Mouse (Mus musculus) heart, adult 11 months (tissue): ENCODE measurements around the gene Il17rc.

Experiments used
- DNase-seq: peaks from one replicate; pipeline ENCODE4 v3.0.0; 2022

The Il17rc gene

GRCm38 (mm10) chr6:113501388-113502084 is 30.3 kb downstream of the Il17rc start, which contains the start of gene Prrt3:
Gene Prrt3, minus strand, starts transcription at chr6:113501931.
- DNase-seq, result no peak

DNA sequence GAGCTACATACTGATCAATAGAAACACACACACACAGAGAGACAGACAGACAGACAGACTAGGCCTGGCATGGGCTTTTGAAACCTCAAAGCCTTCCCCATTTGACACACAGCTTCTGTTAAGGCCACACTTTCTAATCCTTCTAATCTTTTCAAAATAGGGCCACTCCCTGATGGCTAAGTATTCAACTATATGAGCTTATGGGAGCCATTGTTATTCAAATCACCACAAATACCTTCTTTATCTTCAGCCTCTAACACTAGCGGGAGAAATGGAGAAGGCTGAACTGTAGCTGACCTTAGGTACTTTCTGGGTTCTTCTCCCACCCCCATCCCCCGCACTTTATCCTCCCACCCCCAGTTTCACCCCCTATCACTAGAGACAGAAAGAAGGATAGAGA is 31.6 kb downstream of the Il17rc start:
- no peak for DNase-seq

GRCm38 (mm10) chr6:113505689-113506088 is 34.5 kb downstream of the Il17rc start:
- DNase-seq, result no peak

DNA sequence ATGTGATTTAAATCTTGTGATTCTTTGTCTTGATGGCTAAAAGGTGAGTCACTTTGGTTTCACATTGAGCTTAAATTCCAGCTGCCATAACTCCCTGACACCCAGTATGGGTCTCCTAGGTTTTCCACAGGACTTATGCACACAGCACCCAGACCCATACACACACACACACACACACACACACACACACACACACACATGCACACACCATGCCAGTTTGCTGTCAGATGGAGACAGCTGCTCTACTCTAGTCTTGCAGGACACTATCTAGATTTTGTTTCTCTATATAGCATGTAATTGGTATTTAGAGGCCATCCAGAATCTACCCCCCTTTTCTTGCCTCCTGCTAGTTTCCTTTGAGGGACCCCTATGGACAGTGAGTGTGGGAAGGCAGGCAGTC is 35.9 kb downstream of the Il17rc start:
- DNase-seq, result no peak

DNA sequence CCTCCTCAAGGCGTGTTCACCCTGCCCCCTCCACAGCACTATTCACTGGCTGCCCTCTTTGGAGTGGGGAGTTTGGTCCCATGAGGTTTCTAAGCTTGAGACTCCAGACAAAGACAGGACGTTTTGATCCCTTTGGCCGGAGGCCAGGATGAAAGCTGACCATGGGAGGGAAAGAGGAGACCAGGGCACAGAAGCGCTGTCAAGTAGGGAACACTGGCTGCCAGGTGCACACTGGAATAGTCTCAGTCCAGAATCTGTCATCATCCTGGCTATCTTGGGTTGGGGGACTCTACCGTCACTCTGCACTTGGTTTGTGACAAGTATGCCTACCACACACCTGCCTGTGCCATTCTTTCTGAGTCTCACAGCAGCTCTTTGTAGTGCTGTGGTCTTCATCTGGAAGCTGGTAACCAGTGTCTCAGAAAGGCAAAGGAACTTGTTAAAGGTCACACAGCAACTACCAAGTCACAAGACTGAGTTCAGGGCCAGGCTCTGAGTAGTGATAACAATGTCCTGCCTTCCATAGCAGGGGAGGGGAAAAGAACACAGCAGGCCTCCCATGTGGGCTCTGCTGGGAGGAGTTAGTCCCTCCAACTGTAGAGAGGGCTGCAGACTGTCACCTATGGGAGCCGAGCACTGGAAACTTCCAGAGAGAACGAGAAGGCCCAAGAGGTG is 37.2 kb downstream of the Il17rc start:
- no peak for DNase-seq

DNA sequence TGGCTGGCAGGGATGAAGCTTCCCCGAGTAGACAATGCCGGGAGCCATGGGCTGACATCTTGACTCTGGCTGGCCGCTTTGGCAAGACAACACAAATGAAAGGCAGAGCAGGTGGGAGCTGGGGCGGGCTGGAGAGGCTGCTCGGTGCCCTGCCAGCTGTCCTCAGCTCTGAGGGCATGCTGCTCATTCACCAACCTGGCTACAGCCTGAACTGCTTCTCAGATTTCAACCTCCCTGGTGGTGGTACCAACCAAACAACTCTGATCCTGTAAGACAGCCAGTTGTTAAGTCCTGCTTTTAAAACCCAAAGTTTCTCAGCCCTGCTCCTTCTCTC is 37.7 kb downstream of the Il17rc start:
- DNase-seq, result no peak

- DNase-seq, result no peak
These were observed 42.7 kb downstream of the Il17rc start for GRCm38 (mm10) chr6:113513944-113514343.

DNA sequence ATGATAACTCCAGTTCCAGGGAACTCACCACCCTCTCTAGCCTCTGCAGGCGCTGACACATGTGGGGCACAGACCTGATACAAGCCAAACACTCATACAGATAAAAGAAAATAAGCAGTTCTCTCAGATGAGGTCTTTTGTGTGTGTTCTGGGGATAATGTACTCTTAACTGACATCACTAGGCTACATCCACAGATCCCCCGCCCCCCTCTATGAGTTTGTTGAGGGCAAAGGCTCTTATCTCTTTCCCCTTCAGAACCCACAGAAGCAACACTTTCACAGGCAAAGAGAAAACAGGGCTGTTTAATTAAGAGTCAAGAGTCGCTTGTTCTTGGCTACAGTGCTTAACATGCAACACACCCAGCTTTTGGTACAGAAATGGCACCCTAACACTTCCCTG is 43.4 kb downstream of the Il17rc start:
- DNase-seq, result no peak

DNA sequence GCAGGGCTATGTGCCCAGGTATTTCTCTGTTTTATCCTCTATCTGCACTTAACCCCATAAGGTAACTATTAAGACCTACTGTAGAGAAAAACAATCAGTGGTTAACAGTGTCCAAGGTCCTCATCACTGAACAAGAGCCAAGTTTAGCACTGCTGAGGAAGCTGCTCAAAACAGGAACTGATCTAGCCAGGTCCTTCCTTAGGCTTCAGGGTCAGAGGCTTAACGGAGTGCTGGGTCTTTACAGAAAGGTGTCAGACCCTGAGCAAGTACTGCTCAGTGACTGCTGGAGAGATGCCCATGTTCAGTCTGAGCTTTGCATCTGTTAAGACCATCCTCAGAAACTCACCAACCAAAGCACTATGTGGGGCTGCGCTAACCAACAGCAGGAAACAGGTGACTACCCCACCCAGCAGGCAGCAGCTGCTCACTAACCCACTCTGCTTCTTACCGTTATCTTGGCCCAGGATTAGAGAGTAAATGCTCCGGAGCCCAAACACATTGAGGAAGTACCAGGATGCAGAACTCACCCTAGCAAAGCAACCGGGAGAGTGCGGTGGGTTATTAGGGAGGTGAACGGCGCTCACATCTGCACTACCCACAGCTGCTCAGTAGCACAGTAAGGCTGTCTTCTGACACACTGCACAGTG is 46.3 kb downstream of the Il17rc start:
- no peak for DNase-seq

GRCm38 (mm10) chr6:113522310-113522709 is 51.1 kb downstream of the Il17rc start:
- no peak for DNase-seq

GRCm38 (mm10) chr6:113523420-113523819 is 52.2 kb downstream of the Il17rc start:
- DNase-seq, result no peak

DNA sequence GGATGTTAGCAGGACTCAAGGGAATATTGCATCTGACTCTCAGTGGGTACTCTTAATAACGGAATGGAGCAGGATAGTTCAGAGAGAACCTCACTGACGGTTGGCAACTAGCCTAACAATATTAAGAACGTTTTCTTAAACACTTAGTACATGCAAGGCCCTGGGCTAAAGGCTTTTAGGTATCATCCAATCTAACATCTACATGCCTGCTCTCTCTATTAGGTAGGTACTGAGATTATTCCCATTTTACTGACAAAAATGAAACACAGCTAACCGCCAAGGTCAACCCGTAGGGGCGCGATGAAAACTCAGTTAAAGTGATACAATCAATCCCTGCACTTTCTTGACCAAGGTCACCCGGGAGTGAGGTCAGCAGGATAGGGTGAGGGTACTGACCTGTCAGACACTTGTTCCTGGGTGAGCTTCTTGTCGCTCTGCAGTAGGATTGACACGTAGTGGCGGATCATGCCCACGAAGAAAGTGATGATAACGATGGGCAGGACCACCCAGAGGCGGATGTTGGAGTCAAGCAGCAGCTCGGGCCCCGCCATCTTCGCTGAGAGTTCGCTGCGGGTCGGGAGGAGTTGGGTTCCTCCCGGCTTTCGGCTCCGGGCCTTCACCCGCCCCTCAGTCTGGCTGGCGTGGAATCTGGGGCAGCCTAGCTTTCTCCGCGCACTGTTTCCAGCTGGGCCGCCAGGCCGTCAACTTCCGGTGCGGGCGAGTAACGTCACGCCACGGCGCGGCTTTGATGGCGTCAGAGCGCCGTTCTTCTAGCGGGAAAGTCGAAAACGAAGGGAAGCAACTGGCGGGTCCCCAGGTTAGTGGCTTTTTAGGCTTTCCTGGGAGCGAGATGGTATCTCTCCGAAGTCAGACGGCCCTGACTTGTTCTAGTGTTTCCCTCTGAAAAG is 60.0 kb downstream of the Il17rc start, which contains the start of the genes Emc3 and Fancd2:
Gene Emc3 (minus strand): TSS at position 721 of the 908 bp plus-strand sequence.
Gene Fancd2 (plus strand): TSS at position 751 of the 908 bp plus-strand sequence.
- peak; percentile 98 for DNase-seq

DNA sequence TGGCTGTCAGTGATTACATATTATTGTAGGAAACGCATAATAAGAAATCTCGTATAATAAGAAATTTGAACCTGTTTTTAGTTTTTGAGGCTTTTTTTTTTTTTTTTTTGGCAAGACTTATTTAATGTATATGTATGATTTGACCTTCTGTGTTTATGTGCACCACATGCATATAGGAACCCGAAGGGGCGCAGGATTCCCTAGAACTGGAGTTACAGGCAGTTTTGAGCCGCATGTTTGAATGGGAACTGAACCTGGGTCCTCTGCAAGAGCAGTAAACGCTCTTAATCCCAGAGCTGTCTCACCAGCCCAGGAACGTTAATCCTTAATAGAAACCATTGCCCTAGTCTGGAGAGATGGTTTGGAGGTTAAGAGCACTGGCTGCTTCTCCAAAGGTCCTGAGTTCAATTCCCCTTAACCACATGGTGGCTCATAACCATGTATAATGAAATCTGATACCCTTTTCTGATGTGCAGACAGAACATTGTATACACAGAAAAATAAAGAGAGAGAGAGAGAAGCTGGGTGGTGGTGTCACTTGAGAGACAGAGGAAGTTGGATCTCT is 60.7 kb downstream of the Il17rc start:
- peak; percentile 46 for DNase-seq
